Mouse (Mus musculus): ENCODE data around the gene Stap2.

- TF ChIP-seq CTCF (IDR thresholded peaks at IDR 0.05; ENCODE audit: control insufficient read depth, insufficient read depth, insufficient replicate concordance, low read depth, low read length) (no peak), POLR2A (IDR thresholded peaks at IDR 0.05; ENCODE audit: control insufficient read depth, low read depth, low read length) (no peak)
These were observed 46.0 kb upstream of the Stap2 start for GRCm38 (mm10) chr17:56051369-56051768.

All from testis, adult 2 months (tissue).